Mouse (Mus musculus) adipocyte (in vitro differentiated cells): ENCODE results near the gene Lrrc45.
A peak's percentile ranks its signal among the peaks of the same experiment; 100 is the strongest.

Source experiments
- DNase-seq: peaks from one replicate; pipeline ENCODE4 v3.0.0-alpha.2; 2016; ENCODE audit warnings: low spot score

Lrrc45 gene

DNA sequence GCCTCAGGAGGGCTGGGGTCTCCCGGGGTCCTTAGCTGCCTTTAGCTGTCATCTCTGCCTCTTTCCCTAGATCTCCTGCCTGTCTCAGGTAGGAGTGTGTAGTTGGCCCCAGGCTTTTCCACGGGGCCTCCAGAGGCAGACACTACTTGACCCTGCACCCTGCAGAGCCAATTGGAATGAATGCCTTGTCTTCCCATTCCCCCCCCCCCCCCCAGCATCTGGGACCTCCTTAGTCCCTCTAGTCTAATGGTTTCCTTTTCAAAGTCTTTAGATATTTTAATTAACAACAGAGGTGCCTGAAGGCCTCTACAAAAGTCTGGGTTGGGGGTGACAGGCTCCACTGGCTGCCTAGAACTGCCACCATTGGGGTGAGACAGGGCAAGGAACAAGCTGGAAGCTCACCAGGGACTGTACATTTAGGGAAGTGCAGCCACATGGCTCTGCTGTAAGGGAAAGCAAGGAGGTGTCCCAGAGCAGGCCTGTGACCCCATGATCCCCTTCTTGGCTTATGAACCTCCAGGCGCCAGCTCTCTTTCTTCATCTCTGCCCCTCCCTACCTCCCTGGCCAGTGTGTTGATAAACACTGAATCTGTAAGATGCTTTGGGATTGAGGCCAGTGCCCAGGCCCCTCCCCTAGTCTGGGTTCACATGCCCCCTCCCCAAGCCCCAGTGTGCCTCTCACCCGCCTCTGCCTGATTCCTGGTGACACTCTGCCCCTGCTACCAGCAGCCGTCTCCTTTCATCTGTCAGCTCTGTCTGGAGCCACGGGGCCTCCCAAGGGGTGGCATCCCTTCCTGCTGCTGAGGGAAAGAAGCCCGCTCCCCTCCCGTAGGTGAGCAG, 9.0 kb upstream of the Lrrc45 start:
- no peak for DNase-seq

DNA sequence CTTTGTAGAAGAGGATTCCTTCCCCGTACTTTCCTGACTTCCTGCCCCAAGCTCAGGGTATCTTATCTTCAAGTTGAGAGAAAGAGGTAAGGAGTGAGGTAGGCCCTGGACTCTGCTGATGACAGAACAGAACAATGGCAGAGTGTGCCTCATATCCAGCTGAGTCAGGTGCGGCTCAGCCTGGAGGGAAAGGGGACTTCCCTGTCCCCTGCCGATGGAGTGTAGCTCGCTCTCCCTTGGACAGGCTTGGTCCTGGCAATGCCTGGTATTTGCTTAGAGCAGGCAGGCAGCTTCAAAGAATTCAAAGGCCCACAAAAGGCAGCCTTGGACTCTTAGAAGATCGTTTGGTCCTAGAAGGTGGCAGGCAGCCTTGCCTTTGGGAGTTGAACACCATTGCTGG, 7.6 kb upstream of the Lrrc45 start:
- no peak for DNase-seq

DNA sequence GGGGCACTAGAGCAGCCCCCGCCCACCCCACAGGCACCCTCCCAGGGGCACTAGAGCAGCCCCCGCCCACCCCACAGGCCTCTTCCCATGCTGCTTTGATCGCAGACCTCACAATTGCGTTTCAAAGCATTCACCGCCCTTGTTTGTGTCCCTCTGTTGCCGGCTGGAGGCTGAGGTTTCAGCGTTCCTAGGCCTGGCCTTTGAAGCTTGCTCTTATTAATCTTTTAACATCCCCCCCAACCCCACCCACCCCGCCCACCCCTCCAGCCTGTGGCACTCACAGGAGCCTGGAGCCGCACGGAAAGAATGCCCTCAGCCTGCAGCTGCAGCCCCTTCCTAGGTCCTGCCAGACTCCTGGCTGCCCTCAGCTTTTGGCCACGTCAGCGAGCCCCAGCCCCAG, 6.5 kb upstream of the Lrrc45 start:
- no peak for DNase-seq

DNA sequence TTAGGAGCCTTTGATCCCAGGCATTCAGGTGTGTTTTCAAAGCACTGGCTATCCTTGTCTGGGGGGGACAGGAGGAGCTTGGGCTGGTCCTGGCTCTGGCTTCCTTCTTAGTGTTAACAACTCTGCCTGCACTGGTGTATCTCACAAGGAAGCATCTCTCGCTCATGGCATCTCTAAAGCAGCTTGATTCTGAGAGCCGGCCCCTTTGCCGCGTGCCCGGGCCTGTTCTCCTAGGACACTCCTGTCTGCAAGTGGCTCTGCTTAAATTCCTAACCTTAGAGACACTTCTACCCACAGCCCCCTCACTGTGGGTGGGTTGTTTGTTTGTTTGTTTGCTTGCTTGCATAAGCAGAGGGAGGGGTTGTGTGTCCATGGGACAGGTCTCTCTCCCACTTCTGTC, 5.8 kb upstream of the Lrrc45 start:
- DNase-seq, result no peak

DNA sequence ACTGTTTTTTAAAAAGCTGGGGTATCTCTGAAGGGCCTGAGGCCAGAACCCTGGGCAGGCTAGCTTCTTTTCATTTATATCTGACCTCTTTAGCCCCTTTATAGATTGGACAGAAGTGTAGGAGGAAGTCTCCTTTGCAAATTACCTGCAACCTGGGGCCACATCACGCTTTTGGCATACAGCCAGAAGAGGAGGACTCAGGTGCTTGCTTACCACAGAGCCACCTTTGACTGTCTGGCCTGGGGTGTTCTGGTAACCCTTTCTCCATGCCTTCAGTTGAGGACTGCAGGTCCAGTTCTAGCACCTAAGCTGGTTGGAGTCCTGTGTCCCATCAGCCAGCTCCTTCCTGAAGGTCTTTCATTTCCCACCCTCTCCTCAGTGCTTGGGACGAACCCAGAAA, 4.2 kb upstream of the Lrrc45 start:
- DNase-seq, result no peak

DNA sequence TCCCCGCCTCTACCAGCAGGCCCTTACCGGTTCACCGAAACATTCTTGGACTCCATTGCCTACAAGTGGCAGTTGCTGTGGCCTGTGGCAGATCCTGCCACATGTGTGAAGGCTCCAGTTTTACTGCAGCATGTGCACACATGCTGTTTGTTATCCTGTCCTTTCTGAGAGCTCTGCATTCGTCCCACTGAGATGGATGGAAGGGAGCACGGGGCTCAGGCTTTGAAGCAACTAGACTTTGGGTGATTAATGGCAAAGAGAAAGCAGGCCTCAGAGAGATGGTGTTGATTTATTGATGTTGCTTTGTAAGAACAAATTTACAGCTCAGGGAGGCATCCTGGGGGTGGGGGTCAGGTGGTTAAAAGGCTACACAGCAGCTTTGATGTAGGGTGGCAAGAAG, 3.1 kb upstream of the Lrrc45 start:
- no peak for DNase-seq

DNA sequence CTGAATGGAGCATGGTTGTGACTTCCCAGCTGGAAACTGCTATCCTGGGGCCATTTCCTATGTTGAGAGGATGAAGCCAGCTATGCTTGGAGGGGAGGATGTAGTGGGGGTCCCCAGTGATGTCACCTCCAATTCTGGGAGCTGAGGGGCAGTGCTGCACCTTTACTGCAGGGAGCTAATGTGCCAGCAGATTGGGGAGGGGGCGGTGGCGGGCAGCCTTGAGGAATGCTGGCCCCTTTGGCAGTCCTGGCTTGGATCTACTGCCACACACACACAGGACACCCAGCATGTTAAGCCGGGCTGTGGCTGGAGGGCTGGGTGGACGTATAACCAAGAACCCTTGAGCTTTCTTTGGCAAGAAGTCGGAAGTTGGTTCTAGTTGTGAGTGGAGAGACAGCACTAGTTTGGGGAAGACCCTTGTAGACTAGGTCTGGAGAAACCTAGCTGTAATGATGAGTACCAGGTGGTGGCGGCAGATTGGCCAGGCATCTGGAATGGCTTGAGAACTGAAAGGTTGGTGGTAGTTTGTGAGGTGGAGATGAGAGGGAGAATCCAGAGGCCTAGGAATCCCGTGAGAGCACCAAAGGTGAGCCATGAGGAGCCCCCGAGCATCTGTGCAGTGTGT, 1.6 kb upstream of the Lrrc45 start:
- no peak for DNase-seq

DNA sequence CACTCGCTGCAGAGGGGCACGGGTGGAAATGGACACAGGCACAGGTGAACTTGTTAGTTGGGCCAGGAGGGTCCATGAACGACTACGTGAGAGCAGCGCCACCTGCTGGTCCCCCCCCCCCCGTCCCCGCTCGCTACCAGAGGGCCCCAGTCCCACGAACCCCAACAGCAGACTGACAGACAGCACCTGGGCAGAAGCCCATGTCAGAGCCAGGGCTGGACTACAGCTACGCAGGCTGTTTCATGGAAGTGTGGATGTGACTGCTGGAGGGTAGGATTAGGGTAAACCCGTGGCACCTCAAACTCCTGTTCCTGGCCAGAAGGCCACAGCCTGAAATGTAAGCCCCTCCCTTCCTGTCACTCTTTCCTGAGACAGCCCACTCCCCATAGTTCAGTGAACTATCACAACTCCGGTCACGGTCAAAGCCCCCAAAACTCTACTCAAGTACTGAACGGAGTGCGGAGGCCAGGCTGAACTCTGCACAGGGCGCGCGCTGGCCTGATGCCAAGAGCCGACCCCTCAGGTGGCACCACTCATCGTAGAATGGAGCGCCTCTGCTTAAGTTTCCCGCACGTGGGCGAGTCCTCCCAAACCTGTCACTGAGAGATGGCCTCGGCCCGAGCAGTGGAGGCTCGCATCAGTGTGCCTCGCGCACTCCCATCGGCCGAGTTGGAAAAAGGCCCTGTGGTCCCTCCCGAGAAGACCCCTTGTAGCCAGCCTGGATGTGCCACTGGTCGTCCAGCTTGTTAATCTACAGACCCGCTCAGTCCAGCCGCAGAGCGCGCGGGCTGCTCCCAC, 755 bp upstream of the Lrrc45 start:
- peak; percentile 61 for DNase-seq

DNA sequence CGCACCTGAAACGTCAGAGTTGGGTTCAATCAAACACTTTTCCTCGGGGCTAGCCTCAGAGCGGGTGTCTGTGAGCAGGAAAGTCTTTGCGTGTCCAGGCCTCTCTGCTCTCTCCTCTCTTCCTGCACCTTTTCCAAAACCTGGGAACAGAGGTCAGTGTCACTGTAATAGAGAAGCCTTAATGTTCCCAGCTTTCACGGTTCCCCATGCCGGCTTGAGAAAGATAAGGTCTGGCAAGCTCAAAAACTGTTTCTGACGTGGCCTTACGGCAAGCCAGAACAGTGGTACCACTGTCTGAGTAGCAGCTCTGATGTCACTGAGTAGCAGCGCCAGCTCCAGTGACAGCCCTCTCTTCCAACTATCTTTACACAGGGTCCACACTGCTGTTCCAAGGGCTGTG, 821 bp downstream of the Lrrc45 start:
- DNase-seq, result no peak

DNA sequence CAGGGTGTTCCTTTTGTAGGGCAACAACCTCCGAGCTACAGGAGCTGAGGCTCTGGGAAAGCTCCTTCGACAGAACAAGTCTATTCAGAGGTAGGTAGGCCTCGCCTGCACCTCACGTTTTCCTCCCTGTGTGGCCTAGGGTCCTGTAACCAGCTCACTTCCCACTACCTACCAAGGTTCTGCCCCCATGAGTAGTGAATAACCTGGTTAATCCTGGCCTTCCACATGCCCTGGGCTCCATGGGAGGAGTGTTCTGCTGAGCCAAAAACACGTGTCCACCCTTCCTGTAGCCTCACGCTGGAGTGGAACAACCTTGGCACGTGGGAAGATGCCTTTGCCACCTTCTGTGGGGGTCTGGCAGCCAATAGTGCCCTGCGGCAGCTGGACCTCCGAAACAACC, 1.4 kb downstream of the Lrrc45 start:
- DNase-seq, result no peak

DNA sequence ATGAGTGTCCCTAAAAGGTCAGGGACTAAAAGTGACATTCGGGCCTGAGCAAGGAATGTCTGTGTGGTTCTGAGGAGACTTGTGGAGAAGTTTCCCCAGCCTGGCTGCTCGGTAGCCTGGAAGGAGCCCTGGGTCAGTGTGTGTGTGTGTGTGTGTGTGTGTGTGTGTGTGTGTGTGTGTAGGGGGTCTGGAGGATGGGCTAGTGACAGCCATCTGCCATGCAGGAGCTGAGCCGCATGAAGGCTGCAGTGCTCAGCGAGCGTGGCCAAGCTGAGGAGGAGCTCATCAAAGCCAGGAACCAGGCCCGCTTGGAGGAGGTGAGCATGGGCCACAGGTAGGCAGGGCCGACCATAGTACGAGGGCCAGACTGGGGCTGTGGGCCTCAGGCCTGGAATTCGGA, 5.5 kb downstream of the Lrrc45 start:
- no peak for DNase-seq

DNA sequence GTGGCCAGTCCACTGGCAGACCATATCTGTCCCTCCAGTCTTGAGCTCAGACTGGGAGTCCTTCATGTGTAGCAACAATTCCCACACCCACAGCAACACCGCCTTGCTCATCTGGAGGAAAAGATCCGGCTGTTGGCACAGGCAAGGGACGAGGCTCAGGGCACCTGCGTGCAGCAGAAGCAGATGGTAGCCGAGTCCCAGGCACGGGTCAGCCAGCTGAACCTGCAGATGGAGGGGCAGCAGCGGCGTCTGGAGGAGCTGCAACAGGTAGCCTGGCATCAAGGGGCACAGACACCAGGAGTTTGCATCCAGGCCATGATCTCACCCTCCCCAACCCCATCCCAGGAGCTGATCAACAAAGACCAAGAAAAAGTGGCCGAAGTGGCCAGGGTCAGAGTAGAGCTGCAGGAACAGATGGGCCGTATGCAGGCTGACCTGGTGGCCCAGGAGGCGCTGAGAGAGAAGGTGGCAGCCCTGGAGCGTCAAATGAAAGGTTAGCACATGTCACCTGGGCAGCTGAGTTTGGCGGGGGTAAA, 6.2 kb downstream of the Lrrc45 start:
- DNase-seq, result no peak

DNA sequence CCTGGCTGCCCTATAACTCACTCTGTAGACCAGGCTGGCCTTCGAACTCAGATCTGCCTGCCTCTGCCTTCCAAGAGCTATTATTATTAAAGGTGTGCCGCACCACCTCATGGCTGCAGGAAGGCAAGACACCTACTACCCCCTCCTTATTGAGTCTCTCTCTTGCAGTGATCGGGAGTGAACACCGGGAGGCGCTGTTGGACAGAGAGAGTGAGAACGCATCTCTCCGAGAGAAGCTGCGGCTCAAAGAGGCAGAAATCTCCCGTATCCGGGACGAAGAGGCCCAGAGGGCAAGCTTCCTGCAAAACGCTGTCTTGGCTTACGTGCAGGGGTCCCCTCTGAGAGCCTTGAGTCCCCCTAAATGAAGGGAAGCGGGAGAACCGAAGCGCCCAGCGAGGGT, 6.7 kb downstream of the Lrrc45 start:
- peak; percentile 77 for DNase-seq

DNA sequence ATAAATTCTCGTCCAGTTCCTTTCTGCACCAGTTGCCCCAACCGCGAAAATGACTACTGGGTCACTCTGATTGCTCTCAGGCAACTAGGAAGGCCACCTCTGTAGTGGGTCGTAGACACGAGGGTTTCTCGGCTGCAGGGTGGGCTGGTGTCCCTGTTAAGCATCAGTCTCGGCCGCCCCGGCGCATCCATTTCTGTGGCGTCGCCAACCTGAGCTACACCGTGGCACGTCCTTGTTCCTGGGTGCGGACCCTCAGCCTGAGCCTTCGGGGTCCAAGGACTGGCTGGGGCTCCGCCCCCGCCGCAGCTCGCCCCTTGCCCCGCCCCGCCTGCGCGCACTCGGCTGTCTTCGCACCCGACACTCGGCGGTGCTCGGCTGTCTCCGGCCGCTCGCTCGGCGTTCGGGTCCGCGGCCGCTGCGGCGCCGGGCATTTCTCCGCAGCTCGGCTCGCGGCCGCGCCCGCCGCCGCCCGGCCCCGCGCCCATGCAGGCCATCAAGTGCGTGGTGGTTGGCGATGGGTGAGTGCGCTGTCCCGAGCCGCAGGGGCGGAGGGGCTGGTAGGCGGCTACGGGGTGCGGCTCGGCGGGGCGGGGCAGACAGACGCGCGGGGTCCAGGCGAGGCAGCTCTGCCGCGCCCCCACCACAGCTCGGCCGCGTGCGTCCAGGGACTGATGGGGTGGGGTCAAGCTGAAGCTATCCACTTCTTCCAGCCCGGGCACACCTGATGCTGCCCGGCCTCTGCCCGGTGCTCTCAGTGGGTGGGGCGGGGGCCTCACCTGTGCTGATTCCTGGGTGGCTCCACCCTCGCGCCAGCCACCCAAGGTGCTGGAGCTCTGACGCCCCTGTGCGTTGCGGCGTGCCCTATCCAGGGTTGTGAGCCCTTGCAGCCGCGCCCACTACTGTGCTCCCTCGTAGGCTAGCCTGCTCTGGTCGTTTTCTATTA, 7.7 kb downstream of the Lrrc45 start, which contains the start of gene Rac3:
Rac3 (plus strand) TSS at position 347 of the 943 bp plus-strand sequence.
- DNase-seq, result no peak

DNA sequence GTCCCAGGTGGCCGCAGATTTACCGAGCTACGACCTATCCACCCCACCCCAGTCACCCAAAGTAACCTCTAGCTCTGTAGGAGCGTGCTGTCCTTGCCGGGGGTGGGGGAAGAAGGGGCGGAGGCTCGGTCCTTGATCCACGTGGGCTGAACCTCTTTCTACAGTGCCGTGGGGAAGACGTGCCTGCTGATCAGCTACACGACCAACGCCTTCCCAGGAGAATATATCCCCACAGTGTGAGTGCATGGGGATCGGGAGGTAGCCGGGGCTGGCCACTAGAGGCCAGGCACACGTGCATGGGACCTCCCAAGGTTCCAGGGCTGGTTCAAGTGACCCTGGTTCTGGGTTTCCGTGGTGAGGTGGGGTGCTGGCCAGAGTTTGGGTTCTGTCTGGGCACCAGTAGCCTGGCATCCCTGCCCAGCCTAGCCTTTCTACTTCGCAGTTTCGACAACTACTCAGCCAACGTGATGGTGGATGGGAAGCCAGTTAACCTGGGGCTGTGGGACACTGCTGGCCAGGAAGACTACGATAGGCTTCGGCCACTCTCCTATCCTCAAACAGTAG, 8.4 kb downstream of the Lrrc45 start:
- no peak for DNase-seq

DNA sequence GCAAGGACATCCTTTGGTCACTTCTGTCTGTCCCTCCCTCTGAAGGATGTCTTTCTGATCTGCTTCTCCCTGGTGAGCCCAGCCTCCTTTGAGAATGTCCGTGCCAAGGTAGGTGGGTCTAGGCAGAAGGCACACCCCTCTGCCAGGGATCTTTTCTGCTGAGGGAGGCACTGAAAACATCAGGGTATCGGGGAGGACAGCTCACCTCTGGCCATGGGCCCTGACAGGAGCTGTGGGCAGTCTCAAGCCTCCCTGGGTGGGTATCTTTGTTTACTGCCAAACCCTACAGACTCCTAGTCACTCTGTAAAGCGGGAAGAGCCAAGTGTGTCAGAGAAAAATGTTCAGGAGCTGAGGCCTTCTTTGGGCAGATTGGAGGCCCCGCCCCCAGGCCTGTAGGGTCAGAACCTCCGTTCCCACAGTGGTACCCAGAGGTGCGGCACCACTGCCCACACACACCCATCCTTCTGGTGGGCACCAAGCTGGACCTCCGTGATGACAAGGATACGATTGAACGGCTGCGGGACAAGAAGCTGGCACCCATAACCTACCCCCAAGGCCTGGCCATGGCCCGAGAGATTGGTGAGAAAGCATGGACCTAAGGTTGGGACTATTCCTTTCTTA, 9.1 kb downstream of the Lrrc45 start:
- peak; percentile 58 for DNase-seq

DNA sequence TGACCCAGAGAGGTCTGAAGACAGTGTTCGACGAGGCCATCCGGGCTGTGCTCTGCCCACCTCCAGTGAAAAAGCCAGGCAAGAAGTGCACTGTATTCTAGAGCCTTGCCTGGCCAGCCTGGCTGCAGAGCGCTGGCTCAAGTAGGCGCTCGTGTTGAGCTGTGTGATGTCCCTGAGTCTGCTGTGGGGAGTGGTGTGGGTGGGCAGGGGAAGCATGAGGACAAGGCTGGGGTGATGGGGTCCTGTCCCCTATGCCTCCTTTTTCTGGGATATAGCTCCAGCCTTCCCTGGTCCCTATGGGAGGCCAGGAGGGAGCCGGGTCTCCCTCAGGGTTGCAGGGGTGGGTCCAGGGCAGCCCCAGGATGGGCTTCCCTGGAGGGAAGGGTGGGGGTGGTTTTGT, 9.8 kb downstream of the Lrrc45 start:
- DNase-seq, result no peak

DNA sequence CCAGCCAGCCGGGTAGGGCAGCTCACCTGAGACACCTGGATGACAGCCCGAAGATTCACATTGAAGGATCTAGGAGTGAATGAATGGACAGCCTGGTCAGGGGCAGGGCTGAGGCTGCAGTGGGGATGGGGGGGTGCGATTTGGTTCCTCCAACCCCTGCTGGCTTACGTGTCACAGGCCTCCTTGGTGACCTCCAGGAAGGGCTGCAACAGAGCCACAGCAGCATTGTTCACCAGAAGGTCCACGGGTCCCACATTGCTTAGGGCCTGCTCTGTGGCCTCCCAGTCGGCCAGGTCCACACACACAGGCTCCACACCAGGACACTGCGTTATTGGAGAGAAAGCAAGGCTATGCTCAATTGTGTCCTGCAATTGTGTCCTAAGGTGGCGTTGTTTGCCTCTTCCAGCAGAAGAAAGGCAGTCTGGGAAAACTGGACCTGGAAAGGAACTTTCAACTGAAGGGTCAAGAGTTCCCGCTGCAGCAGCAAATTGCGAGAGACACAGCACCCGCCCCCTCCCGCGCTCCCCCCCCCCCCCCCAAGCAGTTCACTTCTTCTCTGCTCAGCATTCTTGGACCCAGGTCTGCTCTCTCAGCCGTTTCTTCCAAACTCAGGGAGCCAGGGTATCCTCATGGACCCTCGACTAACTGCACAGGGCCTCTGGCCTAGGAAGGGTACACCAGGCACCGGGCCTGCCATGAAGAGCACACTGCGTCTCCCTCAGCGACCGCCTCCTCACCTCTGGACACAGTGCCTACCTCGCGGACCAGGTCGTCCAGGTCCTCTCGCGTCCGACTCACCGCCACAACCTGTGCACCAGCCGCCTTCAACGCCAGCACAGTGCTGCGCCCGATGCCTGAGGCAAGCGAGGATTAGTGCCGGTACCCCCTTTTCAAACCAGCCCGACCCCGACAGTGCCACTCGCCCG, 12.8 kb downstream of the Lrrc45 start:
- DNase-seq, result no peak

DNA sequence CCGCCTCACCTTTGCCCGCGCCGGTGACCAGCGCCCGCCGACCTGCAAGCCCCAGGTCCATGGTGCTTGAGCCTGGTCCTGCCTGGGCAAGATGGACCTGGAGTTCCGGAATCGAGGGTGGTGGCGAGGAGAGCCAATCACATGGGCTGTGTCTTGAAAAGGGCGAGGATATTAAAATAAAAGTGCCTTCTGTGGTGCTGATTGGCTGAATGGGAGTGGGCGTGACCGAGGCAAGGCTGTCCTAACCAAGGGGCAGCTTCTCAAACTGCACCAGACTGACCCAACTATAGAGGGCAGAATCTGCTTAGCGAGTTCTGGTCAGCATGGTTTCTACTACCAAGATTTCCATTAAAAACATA, 13.4 kb downstream of the Lrrc45 start, which contains the start of gene Dcxr:
Dcxr (minus strand) TSS at position 113 of the 359 bp plus-strand sequence.
- DNase-seq, result peak; percentile 98

DNA sequence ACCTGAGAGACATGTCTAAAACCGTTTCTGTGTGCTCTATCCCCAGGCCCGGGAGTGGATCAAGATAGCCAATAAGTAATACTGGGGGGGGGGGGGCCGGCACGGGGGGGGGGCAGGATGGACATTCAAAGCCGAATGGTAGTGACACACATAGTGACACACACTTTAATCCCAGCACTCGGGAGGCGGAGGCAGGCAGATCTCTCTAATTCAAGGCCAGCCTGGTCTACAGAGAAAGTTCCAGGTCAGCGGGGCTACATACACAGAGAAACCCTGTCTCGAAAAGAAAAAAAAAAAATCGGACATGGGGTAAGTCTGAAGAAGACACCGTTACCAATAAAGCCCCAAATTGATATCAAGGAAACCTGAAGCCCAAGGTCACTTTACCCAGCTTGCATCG, 13.8 kb downstream of the Lrrc45 start:
- DNase-seq, result no peak
